Mouse (Mus musculus): Measurements from ENCODE around the gene Cnnm1. TPM values are rescaled to one million over a fixed set of nuclear protein-coding genes. Genes with fewer than 3 reads are reported as not detected.

The Cnnm1 gene
- 3.8 and 5.0 TPM in 2 replicates for polyA plus RNA-seq (2012; rRNA removed)

GRCm38 (mm10) chr19:43440112-43440737 lies at the start of gene Cnnm1:
Gene Cnnm1 (plus strand): TSS chr19:43440436.

GRCm38 (mm10) chr19:43524187-43525103 lies 84.2 kb downstream of the Cnnm1 start, which contains the start of gene Got1:
Gene Got1 (minus strand): TSS chr19:43524605.

Other genes with a start within 250 kb of the Cnnm1 start
- gene Hpse2, start 52.1 kb upstream of the Cnnm1 start, polyA plus RNA-seq (2012; rRNA removed), result 0.12 and 0.23 TPM in 2 replicates
- 60.1 and 60.5 TPM in 2 replicates for gene Got1, start 84.2 kb downstream of the Cnnm1 start, polyA plus RNA-seq (2012; rRNA removed)
- 0.99 and 1.7 TPM in 2 replicates for gene Nkx2-3, start 171.9 kb downstream of the Cnnm1 start, polyA plus RNA-seq (2012; rRNA removed)
- gene Slc25a28, start 234.4 kb downstream of the Cnnm1 start, polyA plus RNA-seq (2012; rRNA removed), result 88.3 and 89.1 TPM in 2 replicates
- gene Entpd7, start 249.2 kb downstream of the Cnnm1 start, polyA plus RNA-seq (2012; rRNA removed), result 7.5 and 8.1 TPM in 2 replicates